Mouse (Mus musculus): ENCODE results near the gene Rab20. TPM values are rescaled to one million over a fixed set of nuclear protein-coding genes. Genes with fewer than 3 reads are reported as not detected.

The Rab20 gene
- polyA plus RNA-seq, 1 experiment from 2014 or later: 13.2 TPM

DNA sequence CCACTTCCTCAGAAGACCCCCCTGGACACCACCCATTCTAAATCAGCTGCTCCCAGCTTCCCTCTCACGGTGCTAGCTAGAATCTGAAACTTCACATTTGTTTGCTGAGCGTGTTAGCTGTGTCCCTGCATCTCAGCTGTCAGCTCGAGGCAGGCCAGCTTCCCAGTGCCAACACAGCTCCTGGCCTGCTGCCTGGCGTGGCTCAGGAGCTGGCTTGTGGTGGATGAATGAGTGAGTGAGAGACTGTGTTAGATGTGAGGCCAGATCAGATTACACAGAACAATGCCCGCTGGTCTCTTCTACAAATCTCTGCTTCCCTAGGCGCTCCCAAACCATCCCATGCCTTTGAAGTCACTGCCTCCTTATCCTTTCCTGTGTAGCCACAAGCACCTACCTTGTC, 59.3 kb downstream of the Rab20 start:
- Histone ChIP-seq H3K9ac (no peak overlapping the region), H3K4me2 (no peak overlapping the region)

DNA sequence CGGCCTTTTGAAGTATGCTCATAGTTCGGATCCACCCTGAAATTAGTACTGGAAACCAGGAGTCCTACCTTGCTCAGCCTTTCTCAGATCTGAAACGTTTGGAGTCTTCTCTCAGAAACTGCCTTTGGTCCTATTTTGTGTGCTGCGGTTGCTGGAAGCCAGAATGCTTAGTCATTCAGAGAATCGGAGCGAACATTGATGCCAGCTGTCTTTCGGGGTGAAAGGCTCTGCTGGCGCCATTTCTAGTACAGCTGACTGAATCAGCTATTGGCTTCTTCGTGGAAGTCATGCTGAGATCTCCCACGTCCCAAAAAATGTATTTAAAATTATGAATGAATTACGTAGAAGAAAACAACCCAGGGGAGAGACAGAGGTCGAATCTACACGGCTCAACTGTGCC, 60.7 kb downstream of the Rab20 start:
- Histone ChIP-seq H3K4me1 (peaks cover 10% of the 10 kb centered on the region), H3K4me3 (no peak overlapping the region), H3K9me3 (no peaks in the 10 kb centered on the region), H3K4me2 (no peak overlapping the region), H3K9ac (no peak overlapping the region), H3K27me3 (no peaks in the 10 kb centered on the region), H3K27ac (no peak overlapping the region), H3K36me3 (peaks cover 30% of the 10 kb centered on the region)
- WGBS: 75% methylated on average over 13 of the region's 13 CpGs
- no peak for ATAC-seq (ENCODE audit: borderline replicate concordance, extremely low read depth, low FRiP score, low TSS enrichment)

More for the DNA sequence above, 59.3 kb downstream of the Rab20 start:
- ATAC-seq (ENCODE audit: borderline replicate concordance, extremely low read depth, low FRiP score, low TSS enrichment): peak; percentile 81
- no peaks in the 10 kb centered on the region for H3K9me3 ChIP-seq
- 19% methylated on average over 6 of the region's 6 CpGs for WGBS
- peak overlapping the region; percentile 82 for H3K27ac ChIP-seq
- peaks cover 37% of the 10 kb centered on the region for H3K36me3 ChIP-seq
- peaks cover 10% of the 10 kb centered on the region for H3K4me1 ChIP-seq
- no peak overlapping the region for H3K4me3 ChIP-seq
- no peaks in the 10 kb centered on the region for H3K27me3 ChIP-seq

DNA sequence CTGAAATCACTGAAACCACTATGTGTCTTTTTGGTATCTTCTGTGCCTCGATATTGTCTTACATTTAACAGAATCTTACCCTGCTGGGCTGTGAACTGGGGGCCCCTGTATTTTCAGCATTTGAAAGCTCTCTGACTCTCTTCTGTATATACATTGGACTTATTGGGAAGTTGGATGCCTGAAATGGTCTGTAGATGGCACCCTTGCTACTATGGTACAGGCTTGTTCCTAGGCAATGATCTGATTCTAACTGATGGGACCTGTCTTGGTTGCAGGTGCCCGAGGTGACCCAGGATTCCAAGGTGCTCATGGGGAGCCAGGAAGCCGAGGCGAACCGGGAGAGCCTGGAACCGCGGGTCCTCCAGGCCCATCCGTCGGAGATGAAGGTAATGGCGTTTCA, 63.4 kb downstream of the Rab20 start:
- Histone ChIP-seq H3K27ac (no peak overlapping the region), H3K36me3 (peaks cover 25% of the 10 kb centered on the region), H3K4me2 (no peak overlapping the region), H3K9me3 (no peaks in the 10 kb centered on the region), H3K4me1 (peaks cover 31% of the 10 kb centered on the region), H3K4me3 (no peak overlapping the region), H3K27me3 (no peaks in the 10 kb centered on the region), H3K9ac (no peak overlapping the region)
- 84% methylated on average over 10 of the region's 10 CpGs for WGBS
- no peak for ATAC-seq (ENCODE audit: borderline replicate concordance, extremely low read depth, low FRiP score, low TSS enrichment)

DNA sequence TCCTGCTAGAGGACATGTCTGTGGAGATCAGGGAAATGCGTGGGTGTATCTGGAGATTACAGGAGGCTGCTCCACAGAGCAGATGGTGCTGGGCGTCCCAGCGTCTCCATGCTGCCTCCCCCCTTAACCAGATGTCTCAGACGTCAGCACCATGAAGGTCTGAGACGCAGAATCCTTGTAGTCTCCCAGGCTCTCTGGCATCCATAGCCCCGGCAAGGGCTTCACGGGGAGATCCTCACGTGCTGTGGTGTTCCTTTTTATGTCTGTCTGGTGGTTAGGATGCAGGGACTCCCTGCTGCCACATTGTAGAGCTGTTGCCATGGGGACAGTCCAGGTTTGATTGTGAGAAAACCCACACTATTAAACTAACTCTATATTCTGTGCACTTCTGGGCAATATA, 64.2 kb downstream of the Rab20 start:
- no peak overlapping the region for H3K4me2 ChIP-seq
- ATAC-seq (ENCODE audit: borderline replicate concordance, extremely low read depth, low FRiP score, low TSS enrichment): no peak
- no peaks in the 10 kb centered on the region for H3K9me3 ChIP-seq
- no peak overlapping the region for H3K27ac ChIP-seq
- 67% methylated on average over 8 of the region's 8 CpGs for WGBS
- H3K4me1 ChIP-seq: peaks cover 27% of the 10 kb centered on the region
- H3K9ac ChIP-seq: no peak overlapping the region
- peaks cover 32% of the 10 kb centered on the region for H3K36me3 ChIP-seq
- H3K4me3 ChIP-seq: no peak overlapping the region
- no peaks in the 10 kb centered on the region for H3K27me3 ChIP-seq

DNA sequence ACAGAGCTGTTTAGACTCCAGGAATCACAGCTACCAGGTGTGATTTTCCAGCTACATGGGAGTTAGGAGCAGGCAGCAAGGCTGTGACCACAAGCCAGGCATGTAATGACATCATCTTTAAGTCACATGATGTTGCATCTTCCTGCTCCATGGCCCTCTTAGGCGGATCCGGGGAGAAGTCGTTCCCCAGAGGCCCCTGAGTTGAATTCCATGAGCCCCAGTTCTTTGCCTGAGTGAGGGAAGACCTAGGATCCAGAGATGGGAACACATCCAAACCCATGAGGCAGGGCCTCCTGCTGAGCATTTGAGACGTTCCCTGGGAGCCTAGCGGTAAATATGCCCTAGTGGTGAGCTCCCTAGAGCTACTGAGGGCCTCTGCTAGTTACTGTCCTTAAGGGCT, 66.1 kb downstream of the Rab20 start:
- Histone ChIP-seq H3K36me3 (peaks cover 46% of the 10 kb centered on the region), H3K9me3 (no peaks in the 10 kb centered on the region), H3K9ac (no peak overlapping the region), H3K27ac (peak overlapping the region; percentile 79), H3K4me2 (no peak overlapping the region), H3K4me1 (peaks cover 21% of the 10 kb centered on the region), H3K27me3 (no peaks in the 10 kb centered on the region), H3K4me3 (no peak overlapping the region)
- WGBS: 42% methylated on average over 5 of the region's 5 CpGs
- ATAC-seq (ENCODE audit: borderline replicate concordance, extremely low read depth, low FRiP score, low TSS enrichment): peak; percentile 21; the same call in 1 of the 2 replicates

DNA sequence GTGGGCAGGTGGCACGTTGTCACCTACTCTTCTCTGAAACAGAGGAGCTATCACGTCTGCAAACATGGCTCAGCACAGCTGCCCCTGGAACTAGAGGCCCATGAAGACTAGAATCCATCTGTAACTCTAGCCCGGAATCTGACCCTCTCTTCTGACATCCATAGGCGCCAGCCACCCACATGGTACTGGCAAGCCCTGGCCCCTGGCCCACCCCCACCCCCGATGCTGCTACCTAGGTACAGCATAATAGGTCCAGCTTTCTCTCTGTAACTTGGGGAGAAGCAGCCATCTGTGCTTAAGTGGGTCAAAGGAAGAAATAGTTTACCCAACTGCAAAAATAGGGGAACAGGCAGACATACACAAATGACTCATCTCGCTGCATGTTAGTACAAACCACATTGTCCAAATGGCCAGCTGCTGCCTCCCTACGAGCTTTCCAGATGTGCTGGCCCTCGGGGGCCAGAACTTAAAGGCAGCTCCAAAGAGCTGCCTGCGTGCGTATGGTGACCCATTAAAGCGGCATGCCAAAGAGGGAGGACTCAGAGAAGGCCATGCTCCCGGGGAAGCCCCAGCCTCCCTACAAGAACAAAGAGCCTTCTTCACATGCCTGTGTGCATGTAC, 66.9 kb downstream of the Rab20 start:
- ATAC-seq (ENCODE audit: borderline replicate concordance, extremely low read depth, low FRiP score, low TSS enrichment): peak; percentile 55; the same call in 1 of the 2 replicates
- H3K36me3 ChIP-seq: peaks cover 49% of the 10 kb centered on the region

DNA sequence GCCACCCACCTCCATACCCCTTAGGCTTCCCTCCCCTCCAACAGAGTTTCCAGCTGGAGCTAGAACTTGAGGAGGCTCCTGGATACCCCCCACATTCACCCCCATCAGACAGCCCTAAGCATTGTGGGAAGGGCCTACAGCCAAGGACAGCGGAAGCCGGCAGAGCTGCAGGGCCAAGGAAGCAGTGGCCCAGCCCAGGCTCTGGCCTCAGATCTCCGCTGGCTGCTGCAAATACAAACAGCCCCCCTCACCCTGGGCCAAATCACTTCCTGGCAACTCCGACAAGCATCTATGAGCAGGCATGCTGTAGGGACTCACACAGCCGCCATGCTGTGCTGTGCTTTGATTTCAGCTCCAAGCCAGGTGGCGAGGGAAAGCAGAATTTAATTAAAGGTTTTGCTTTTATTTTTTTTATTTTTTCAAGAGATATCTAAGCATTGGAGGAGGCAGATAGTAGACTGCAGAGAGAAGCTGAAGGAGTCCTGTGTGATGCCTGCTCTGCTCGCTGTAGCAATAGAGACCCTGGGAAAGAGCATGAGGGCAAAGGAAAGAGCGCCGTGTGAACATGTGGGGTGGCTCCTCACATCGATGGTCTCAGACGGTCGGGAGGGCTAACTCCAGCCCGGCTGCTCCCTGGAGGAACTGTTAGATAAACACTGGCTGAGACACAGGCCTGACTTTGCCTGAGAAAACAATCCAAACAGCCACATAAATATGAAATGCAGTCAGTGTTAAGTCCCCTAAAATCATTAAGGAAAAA, 72.6 kb downstream of the Rab20 start:
- Histone ChIP-seq H3K9me3 (no peaks in the 10 kb centered on the region), H3K27me3 (no peaks in the 10 kb centered on the region), H3K4me2 (no peak overlapping the region), H3K36me3 (peaks cover 40% of the 10 kb centered on the region), H3K4me3 (no peak overlapping the region), H3K9ac (0 out of 2 replicates have a peak overlapping the region, but pooled peaks have one; percentile 25), H3K4me1 (peaks cover 30% of the 10 kb centered on the region), H3K27ac (peak overlapping the region; percentile 89)
- peak; percentile 91 for ATAC-seq (ENCODE audit: borderline replicate concordance, extremely low read depth, low FRiP score, low TSS enrichment)
- WGBS: 30% methylated on average over 13 of the region's 13 CpGs

More for the DNA sequence above, 66.9 kb downstream of the Rab20 start:
- WGBS: 45% methylated on average over 12 of the region's 12 CpGs
- Histone ChIP-seq H3K9ac (no peak overlapping the region), H3K9me3 (no peaks in the 10 kb centered on the region), H3K4me2 (no peak overlapping the region), H3K4me1 (peaks cover 24% of the 10 kb centered on the region), H3K4me3 (no peak overlapping the region), H3K27ac (peak overlapping the region; percentile 79), H3K27me3 (no peaks in the 10 kb centered on the region)

DNA sequence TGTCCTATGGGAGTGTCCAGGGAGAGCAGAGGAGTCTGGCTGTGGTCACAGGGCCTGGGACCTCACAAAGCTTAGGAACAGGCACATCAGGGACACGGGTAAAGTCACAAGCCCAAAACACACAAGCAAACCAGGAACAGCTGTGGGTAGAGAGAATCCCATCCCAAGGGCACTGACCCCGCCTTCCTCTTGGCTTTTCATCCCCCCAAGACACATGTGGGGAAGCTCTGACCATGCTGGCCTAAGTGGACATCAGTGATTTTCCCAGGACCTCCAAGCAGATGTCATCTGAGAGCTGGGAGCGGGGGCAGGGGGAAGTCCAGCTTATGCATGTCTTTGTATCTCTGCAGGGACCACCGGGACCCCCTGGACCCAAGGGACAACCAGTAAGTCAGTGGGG, 73.9 kb downstream of the Rab20 start:
- H3K4me1 ChIP-seq: peaks cover 41% of the 10 kb centered on the region
- WGBS: 77% methylated on average over 4 of the region's 4 CpGs
- no peak for ATAC-seq (ENCODE audit: borderline replicate concordance, extremely low read depth, low FRiP score, low TSS enrichment)
- H3K9ac ChIP-seq: no peak overlapping the region; the same call in 1 of the 2 replicates
- H3K4me2 ChIP-seq: no peak overlapping the region
- no peaks in the 10 kb centered on the region for H3K27me3 ChIP-seq
- H3K27ac ChIP-seq: peak overlapping the region; percentile 89; the same call in 1 of the 2 replicates
- peaks cover 33% of the 10 kb centered on the region for H3K36me3 ChIP-seq
- no peak overlapping the region for H3K4me3 ChIP-seq
- H3K9me3 ChIP-seq: no peaks in the 10 kb centered on the region

DNA sequence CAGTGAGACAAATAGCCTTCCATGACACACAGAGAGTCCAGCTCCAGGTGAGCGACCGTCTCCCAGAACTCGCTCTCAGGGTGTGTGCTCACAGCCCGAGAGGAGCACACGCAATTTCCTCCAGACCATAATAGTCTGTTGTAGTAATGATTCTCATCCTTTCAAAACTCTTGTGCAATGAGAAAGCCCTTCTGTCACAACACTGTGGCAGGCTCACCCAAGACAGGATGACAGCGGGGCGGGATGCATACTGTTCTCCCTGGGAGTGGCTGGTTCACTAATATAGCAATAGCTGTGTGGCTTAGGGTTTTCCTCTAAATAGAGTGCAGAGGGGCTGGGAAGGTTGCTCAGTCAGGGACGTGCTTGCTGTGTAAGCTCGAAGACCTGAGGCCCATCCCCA, 74.7 kb downstream of the Rab20 start:
- Histone ChIP-seq H3K36me3 (peaks cover 25% of the 10 kb centered on the region), H3K4me1 (peaks cover 48% of the 10 kb centered on the region), H3K9ac (no peak overlapping the region), H3K4me2 (no peak overlapping the region), H3K9me3 (no peaks in the 10 kb centered on the region), H3K27ac (peak overlapping the region; percentile 89), H3K27me3 (no peaks in the 10 kb centered on the region), H3K4me3 (no peak overlapping the region)
- WGBS: 89% methylated on average over 9 of the region's 9 CpGs
- ATAC-seq (ENCODE audit: borderline replicate concordance, extremely low read depth, low FRiP score, low TSS enrichment): no peak

Other genes starting within 250 kb of the Rab20 start
- gene Col4a2, start 165.9 kb downstream of the Rab20 start, polyA plus RNA-seq (2015; fragmentation: Nextera tagmentation; extraction: Ambion mirVana): 121 and 126 TPM in 2 replicates
- 335 and 360 TPM in 2 replicates for gene Col4a1, start 165.9 kb downstream of the Rab20 start, polyA plus RNA-seq (2015; fragmentation: Nextera tagmentation; extraction: Ambion mirVana)
- gene Naxd, start 18.8 kb upstream of the Rab20 start, polyA plus RNA-seq (2015; fragmentation: Nextera tagmentation; extraction: Ambion mirVana): 141 and 157 TPM in 2 replicates
- gene Cars2, start 72.1 kb upstream of the Rab20 start, polyA plus RNA-seq (2015; fragmentation: Nextera tagmentation; extraction: Ambion mirVana): 23.5 and 24.3 TPM in 2 replicates
- 47.4 and 48.1 TPM in 2 replicates for gene Ing1, start 76.9 kb upstream of the Rab20 start, polyA plus RNA-seq (2015; fragmentation: Nextera tagmentation; extraction: Ambion mirVana)
- gene Ankrd10, start 157.0 kb upstream of the Rab20 start, polyA plus RNA-seq (2015; fragmentation: Nextera tagmentation; extraction: Ambion mirVana): 71.4 and 82.5 TPM in 2 replicates
- gene 1700016D06Rik, start 222.4 kb upstream of the Rab20 start, polyA plus RNA-seq (2015; fragmentation: Nextera tagmentation; extraction: Ambion mirVana): not detected in 2 replicates
- 35.1 and 39.0 TPM in 2 replicates for gene Arhgef7, start 249.0 kb upstream of the Rab20 start, polyA plus RNA-seq (2015; fragmentation: Nextera tagmentation; extraction: Ambion mirVana)

Data from lung, embryonic 15.5 days (tissue).